Mouse (Mus musculus) liver, postnatal 0 days (tissue): ENCODE results near the gene Mrfap1.

Experiments
- CTCF ChIP-seq: sonication (generic); IDR thresholded peaks from 2 replicates; pipeline ENCODE4 v1.5.1; 2016; ENCODE audit warnings: antibody characterized with exemption, low read depth
- EP300 ChIP-seq: IDR thresholded peaks from 2 replicates; pipeline ENCODE4 v1.6.1; 2016; ENCODE audit warnings: antibody characterized with exemption, low read depth, mild to moderate bottlenecking

GRCm38 (mm10) chr5:36786052-36786451 is 10.5 kb downstream of the Mrfap1 start:
- no peak for TF ChIP-seq CTCF
- no peak for TF ChIP-seq EP300
